Mouse (Mus musculus) liver, embryonic 11.5 days (tissue): ENCODE measurements around the gene Urgcp. TPM values are rescaled to one million over a fixed set of nuclear protein-coding genes. Genes with fewer than 3 reads are reported as not detected.

Experiments used
- ATAC-seq: fragments of 200-750 bp; cut with Nextera tagmentation; replicated peaks from 2 replicates; pipeline ENCODE4 v1.8.0; 2017; ENCODE audit warnings: moderate number of reproducible peaks, mild to moderate bottlenecking, moderate TSS enrichment, moderate library complexity; ENCODE audit not compliant: low FRiP score
- DNase-seq: peaks from one replicate; pipeline ENCODE4 v3.0.0-alpha.2; 2017; ENCODE audit warnings: low spot score
- H3K27ac ChIP-seq: fragments of 300-500 bp; sonication (generic); 2 replicates; pipeline ENCODE4 v1.5.1; 2014; ENCODE audit warnings: mild to moderate bottlenecking, low read depth, low read length, control low read depth
- H3K27me3 ChIP-seq: fragments of 300-500 bp; sonication (generic); replicated peaks from 2 replicates; pipeline ENCODE4 v1.6.1; 2014; ENCODE audit warnings: low read length, mixed read lengths; ENCODE audit not compliant: control insufficient read depth, insufficient read depth
- H3K36me3 ChIP-seq: fragments of 300-500 bp; sonication (generic); 2 replicates; pipeline ENCODE4 v1.6.1; 2014; ENCODE audit warnings: mild to moderate bottlenecking, low read length, moderate library complexity, mixed read lengths; ENCODE audit not compliant: control insufficient read depth, insufficient read depth
- H3K4me1 ChIP-seq: fragments of 300-500 bp; sonication (generic); replicated peaks from 2 replicates; pipeline ENCODE4 v1.6.1; 2014; ENCODE audit warnings: low read length, mixed read lengths; ENCODE audit not compliant: control insufficient read depth, insufficient read depth
- H3K4me2 ChIP-seq: fragments of 300-500 bp; sonication (generic); 2 replicates; pipeline ENCODE4 v1.6.1; 2014; ENCODE audit warnings: mild to moderate bottlenecking, control low read depth, moderate library complexity
- H3K4me3 ChIP-seq: fragments of 300-500 bp; sonication (generic); 2 replicates; pipeline ENCODE4 v1.5.1; 2014; ENCODE audit warnings: low read depth, low read length, control low read depth
- H3K9ac ChIP-seq: fragments of 300-500 bp; sonication (generic); 2 replicates; pipeline ENCODE4 v1.6.1; 2014; ENCODE audit warnings: low read depth, low read length, control low read depth
- H3K9me3 ChIP-seq: fragments of 300-500 bp; sonication (generic); 2 replicates; pipeline ENCODE4 v1.6.1; 2016; ENCODE audit warnings: low read length, inconsistent platforms, mixed read lengths; ENCODE audit not compliant: control insufficient read depth
- WGBS: fragments of 180-500 bp; shearing (Covaris S2); extraction: QIAGEN DNeasy Blood & Tissue Kit; methylation state at CpG from one replicate; pipeline ENCODE4 v1.1.7; 2014; 5-methylcytosine and 5-hydroxymethylcytosine counted together
- polyA plus RNA-seq: library from polyadenylated mRNA; unstranded; fragments of >200 nt; fragmentation: Nextera tagmentation; extraction: Ambion mirVana; gene quantifications from 2 replicates; pipeline ENCODE4 v1.2.1, GENCODE M21; 2014

The Urgcp gene
- polyA plus RNA-seq, 1 experiment from 2014 or later, result 17.1 TPM

- 50% methylated on average over 6 of the region's 6 CpGs for WGBS
- H3K9ac ChIP-seq, result peak overlapping the region; percentile 91
- H3K9me3 ChIP-seq, result no peaks in the 10 kb centered on the region
- H3K4me1 ChIP-seq, result peaks cover 22% of the 10 kb centered on the region
- H3K36me3 ChIP-seq, result peaks cover 16% of the 10 kb centered on the region
- H3K4me2 ChIP-seq, result peak overlapping the region; percentile 94
- ATAC-seq (peak; percentile 42), DNase-seq (no peak)
- peak overlapping the region; percentile 83 for H3K4me3 ChIP-seq
- H3K27me3 ChIP-seq, result no peaks in the 10 kb centered on the region
- H3K27ac ChIP-seq, result peak overlapping the region; percentile 93
Measured at GRCm38 (mm10) chr11:5789071-5789753, 27.0 kb upstream of the Urgcp start.

GRCm38 (mm10) chr11:5788056-5789014 lies 26.2 kb upstream of the Urgcp start, which contains the start of gene Dbnl:
Dbnl (plus strand) TSS chr11:5788488.
- no peaks in the 10 kb centered on the region for H3K9me3 ChIP-seq
- peak within 1 kb of the TSS; percentile 93 for H3K27ac ChIP-seq
- peak within 1 kb of the TSS; percentile 91 for H3K9ac ChIP-seq
- H3K4me3 ChIP-seq, result peak within 1 kb of the TSS; percentile 83
- H3K27me3 ChIP-seq, result no peaks in the 10 kb centered on the region
- peak within 1 kb of the TSS; percentile 94 for H3K4me2 ChIP-seq
- peak; percentile 95 for ATAC-seq
- WGBS, result under 1% methylated on average over 74 of the region's 74 CpGs
- peaks cover 13% of the 10 kb centered on the region for H3K36me3 ChIP-seq
- peak; percentile 97 for DNase-seq
- peaks cover 22% of the 10 kb centered on the region for H3K4me1 ChIP-seq

- H3K36me3 ChIP-seq, result peaks cover 12% of the 10 kb centered on the region
- DNase-seq (no peak), ATAC-seq (no peak)
Measured at GRCm38 (mm10) chr11:5787671-5788055, 25.5 kb upstream of the Urgcp start.

GRCm38 (mm10) chr11:5785732-5786131 lies 23.6 kb upstream of the Urgcp start:
- no peaks in the 10 kb centered on the region; the same call in 1 of the 2 replicates for H3K36me3 ChIP-seq
- ATAC-seq, result no peak
- peak overlapping the region; percentile 9; the same call in 1 of the 2 replicates for H3K27ac ChIP-seq
- no peaks in the 10 kb centered on the region for H3K9me3 ChIP-seq
- peaks cover 30% of the 10 kb centered on the region for H3K4me1 ChIP-seq
- H3K27me3 ChIP-seq, result no peaks in the 10 kb centered on the region
- no peak for DNase-seq
- H3K9ac ChIP-seq, result no peak overlapping the region
- no peak overlapping the region for H3K4me2 ChIP-seq
- H3K4me3 ChIP-seq, result no peak overlapping the region

More at GRCm38 (mm10) chr11:5787671-5788055, 25.5 kb upstream of the Urgcp start:
- Histone ChIP-seq H3K4me1 (peaks cover 24% of the 10 kb centered on the region), H3K4me3 (peak overlapping the region; percentile 83), H3K9me3 (no peaks in the 10 kb centered on the region), H3K9ac (peak overlapping the region; percentile 91), H3K27ac (peak overlapping the region; percentile 93), H3K4me2 (peak overlapping the region; percentile 94), H3K27me3 (no peaks in the 10 kb centered on the region)
- WGBS, result 30% methylated on average over 8 of the region's 8 CpGs

- DNase-seq (no peak), ATAC-seq (peak; percentile 83)
- 66% methylated on average over 8 of the region's 8 CpGs for WGBS
- Histone ChIP-seq H3K4me1 (peaks cover 16% of the 10 kb centered on the region), H3K36me3 (no peaks in the 10 kb centered on the region; the same call in 1 of the 2 replicates), H3K27me3 (no peaks in the 10 kb centered on the region), H3K4me3 (no peak overlapping the region), H3K4me2 (no peak overlapping the region), H3K9ac (no peak overlapping the region), H3K9me3 (no peaks in the 10 kb centered on the region), H3K27ac (no peak overlapping the region; the same call in 1 of the 2 replicates)
Measured at GRCm38 (mm10) chr11:5782199-5782944, 20.2 kb upstream of the Urgcp start.

GRCm38 (mm10) chr11:5780035-5780499 lies 17.9 kb upstream of the Urgcp start:
- Histone ChIP-seq H3K4me1 (peaks cover 8% of the 10 kb centered on the region), H3K27ac (no peak overlapping the region), H3K4me3 (no peak overlapping the region), H3K36me3 (no peaks in the 10 kb centered on the region; the same call in 1 of the 2 replicates), H3K9me3 (no peaks in the 10 kb centered on the region), H3K4me2 (no peak overlapping the region), H3K9ac (no peak overlapping the region), H3K27me3 (no peaks in the 10 kb centered on the region)
- WGBS, result 92% methylated on average over 6 of the region's 6 CpGs
- ATAC-seq (no peak), DNase-seq (no peak)

- Histone ChIP-seq H3K4me1 (peaks cover 8% of the 10 kb centered on the region), H3K4me2 (no peak overlapping the region), H3K4me3 (no peak overlapping the region), H3K9me3 (peaks cover under 1% of the 10 kb centered on the region; the same call in 1 of the 2 replicates), H3K27ac (no peak overlapping the region), H3K9ac (no peak overlapping the region), H3K36me3 (no peaks in the 10 kb centered on the region; the same call in 1 of the 2 replicates), H3K27me3 (no peaks in the 10 kb centered on the region)
- 58% methylated on average over 2 of the region's 2 CpGs for WGBS
- no peak for ATAC-seq
- DNase-seq, result no peak
Measured at GRCm38 (mm10) chr11:5778481-5778880, 16.3 kb upstream of the Urgcp start.

- Histone ChIP-seq H3K4me1 (no peaks in the 10 kb centered on the region), H3K36me3 (peaks cover 8% of the 10 kb centered on the region), H3K27me3 (no peaks in the 10 kb centered on the region), H3K9me3 (no peaks in the 10 kb centered on the region), H3K27ac (no peak overlapping the region), H3K4me3 (no peak overlapping the region), H3K4me2 (no peak overlapping the region), H3K9ac (no peak overlapping the region)
- no peak for ATAC-seq
- no peak for DNase-seq
- 81% methylated on average over 6 of the region's 6 CpGs for WGBS
Measured at GRCm38 (mm10) chr11:5766019-5766418, 3.8 kb upstream of the Urgcp start.
